Mouse (Mus musculus): ENCODE measurements around the gene Gpr37. TPM values are rescaled to one million over a fixed set of nuclear protein-coding genes. Genes with fewer than 3 reads are reported as not detected.
A peak's percentile ranks its signal among the peaks of the same experiment; 100 is the strongest.

The Gpr37 gene
- 0.49 and 0.61 TPM in 2 replicates for polyA plus RNA-seq (2015; fragmentation: Nextera tagmentation; extraction: Ambion mirVana)

DNA sequence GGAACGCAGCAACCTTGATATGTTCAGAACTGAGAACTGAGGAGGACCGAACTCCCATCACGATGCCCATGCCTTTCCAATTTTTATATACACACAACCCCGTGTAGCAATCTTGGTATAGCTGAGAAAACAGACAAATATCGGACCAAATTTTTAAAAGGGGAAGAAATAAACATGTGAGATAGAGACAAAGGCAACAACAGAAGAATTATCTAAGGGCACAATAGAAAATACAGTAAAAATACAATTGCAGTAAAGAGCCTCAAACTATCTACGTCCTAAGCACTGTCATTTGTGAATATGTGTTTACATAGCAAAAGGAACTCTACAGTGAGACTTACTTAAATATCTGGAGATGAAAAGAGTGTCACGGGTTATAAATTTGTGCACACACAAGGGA, at the start of gene Gpr37:
Gene Gpr37 (minus strand): TSS at position 101 of the 400 bp plus-strand sequence.
- H3K9ac ChIP-seq: peak within 1 kb of the TSS; percentile 44
- H3K4me2 ChIP-seq: peak within 1 kb of the TSS; percentile 98
- no peak for ATAC-seq (ENCODE audit: borderline replicate concordance, extremely low read depth, low FRiP score, low TSS enrichment)
- H3K36me3 ChIP-seq: no peaks in the 10 kb centered on the region
- H3K27ac ChIP-seq: no peak within 1 kb of the TSS
- 26% methylated on average over 7 of the region's 7 CpGs for WGBS
- peaks cover 15% of the 10 kb centered on the region for H3K27me3 ChIP-seq
- peaks cover 21% of the 10 kb centered on the region for H3K4me1 ChIP-seq
- H3K4me3 ChIP-seq: peak within 1 kb of the TSS; percentile 57
- no peaks in the 10 kb centered on the region for H3K9me3 ChIP-seq

DNA sequence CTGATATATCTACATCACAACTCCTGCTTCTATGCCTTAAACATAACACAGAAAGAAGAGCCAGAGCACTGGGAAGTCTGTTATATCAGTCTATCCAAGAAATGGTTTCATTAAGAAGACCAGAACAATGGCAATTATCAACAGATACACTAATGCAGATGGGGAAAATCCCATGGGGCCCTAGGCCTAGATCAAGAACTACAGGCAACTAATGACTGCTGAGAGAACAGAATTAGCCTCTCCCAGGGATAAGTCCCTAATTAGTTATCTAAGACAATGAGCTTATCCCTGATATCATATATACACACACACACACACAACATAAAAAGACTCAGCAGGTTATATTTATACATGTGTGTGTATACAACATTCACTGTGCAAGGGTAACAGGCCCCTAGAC, 46.0 kb upstream of the Gpr37 start:
- Histone ChIP-seq H3K4me2 (no peak overlapping the region), H3K36me3 (no peaks in the 10 kb centered on the region), H3K4me1 (no peaks in the 10 kb centered on the region), H3K4me3 (no peak overlapping the region), H3K27me3 (no peaks in the 10 kb centered on the region), H3K9me3 (no peaks in the 10 kb centered on the region), H3K27ac (no peak overlapping the region), H3K9ac (no peak overlapping the region)
- ATAC-seq (ENCODE audit: borderline replicate concordance, extremely low read depth, low FRiP score, low TSS enrichment): no peak

DNA sequence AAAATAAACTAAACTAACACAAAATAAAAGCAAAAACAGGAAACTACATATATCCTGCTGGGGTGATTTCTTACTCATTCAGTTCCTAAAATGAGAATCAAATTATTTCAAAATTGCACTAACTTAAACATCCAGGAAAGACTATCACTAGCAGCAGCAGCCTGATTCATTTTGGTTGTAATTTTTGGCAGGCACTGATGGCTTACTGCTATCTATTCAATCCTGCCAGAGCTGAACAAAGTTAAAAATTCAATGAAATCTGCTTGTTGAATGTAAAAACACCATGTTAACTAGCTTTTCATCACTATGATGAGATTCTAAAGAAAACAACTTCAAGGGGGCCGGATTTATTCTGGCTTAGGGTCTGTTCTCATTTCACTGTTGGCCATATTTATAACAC, 36.0 kb upstream of the Gpr37 start:
- H3K4me3 ChIP-seq: no peak overlapping the region
- H3K27ac ChIP-seq: no peak overlapping the region
- no peak overlapping the region for H3K4me2 ChIP-seq
- no peaks in the 10 kb centered on the region for H3K36me3 ChIP-seq
- H3K27me3 ChIP-seq: no peaks in the 10 kb centered on the region
- H3K4me1 ChIP-seq: no peaks in the 10 kb centered on the region
- ATAC-seq (ENCODE audit: borderline replicate concordance, extremely low read depth, low FRiP score, low TSS enrichment): no peak
- H3K9me3 ChIP-seq: no peaks in the 10 kb centered on the region
- 83% methylated on average over 1 of the region's 1 CpGs for WGBS
- no peak overlapping the region for H3K9ac ChIP-seq

DNA sequence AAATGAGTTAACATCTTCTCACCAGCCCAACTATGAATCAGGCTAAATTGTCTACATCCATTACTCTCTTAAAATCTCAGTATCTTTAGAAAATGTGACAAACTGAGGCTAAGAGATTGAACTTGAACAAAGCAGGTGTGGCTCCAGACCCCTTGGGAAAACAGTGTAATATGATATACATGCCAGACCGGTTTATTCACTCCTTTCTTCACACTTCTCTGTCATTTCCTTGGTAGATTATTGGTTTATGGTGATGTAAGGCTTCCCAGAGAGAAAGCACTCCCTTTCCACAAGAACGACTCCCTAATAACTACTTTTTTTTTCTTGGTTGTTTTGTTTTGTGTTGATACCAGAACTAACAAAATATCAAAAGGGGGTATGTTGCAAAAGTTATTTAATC, 20.1 kb upstream of the Gpr37 start:
- H3K9me3 ChIP-seq: no peaks in the 10 kb centered on the region
- no peak overlapping the region for H3K4me2 ChIP-seq
- no peak overlapping the region for H3K27ac ChIP-seq
- 16% methylated on average over 2 of the region's 2 CpGs for WGBS
- no peaks in the 10 kb centered on the region for H3K27me3 ChIP-seq
- no peaks in the 10 kb centered on the region for H3K36me3 ChIP-seq
- no peak for ATAC-seq (ENCODE audit: borderline replicate concordance, extremely low read depth, low FRiP score, low TSS enrichment)
- H3K9ac ChIP-seq: no peak overlapping the region
- 0 out of 2 replicates have a peak, but pooled peaks cover 4% of the 10 kb centered on the region for H3K4me1 ChIP-seq
- H3K4me3 ChIP-seq: no peak overlapping the region

DNA sequence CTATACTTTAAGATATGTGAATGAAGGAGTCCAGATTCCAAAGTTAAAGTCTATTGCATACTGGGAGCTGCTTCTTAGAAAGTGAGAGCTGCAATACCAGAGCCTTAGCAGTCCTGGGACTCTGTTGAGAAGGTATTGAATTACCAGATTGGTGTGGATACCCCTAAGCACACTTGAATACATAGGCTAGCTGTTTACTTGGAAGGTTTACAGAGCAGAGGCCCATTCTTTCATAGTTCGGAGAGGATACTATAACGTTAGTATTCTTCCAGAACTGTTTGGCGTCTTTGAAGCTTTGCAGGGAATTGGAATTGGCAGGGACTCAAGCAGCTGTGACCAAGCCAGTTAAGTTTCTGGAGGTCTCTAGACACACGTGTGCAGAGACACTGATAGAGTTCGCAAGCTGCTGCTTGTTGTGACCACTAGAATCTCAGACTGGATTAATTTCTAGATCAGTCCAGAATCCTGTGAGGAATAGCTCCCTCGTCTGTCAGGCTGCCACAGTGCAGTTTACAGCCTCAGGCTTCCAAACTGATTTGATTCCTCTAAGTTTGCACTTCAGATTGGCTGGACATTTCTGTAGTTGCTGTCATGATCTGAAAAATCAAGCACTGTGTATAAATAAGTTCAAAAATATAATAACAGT, 18.8 kb upstream of the Gpr37 start:
- H3K36me3 ChIP-seq: no peaks in the 10 kb centered on the region
- no peak overlapping the region for H3K4me2 ChIP-seq
- H3K9me3 ChIP-seq: no peaks in the 10 kb centered on the region
- H3K27me3 ChIP-seq: no peaks in the 10 kb centered on the region
- WGBS: 21% methylated on average over 6 of the region's 6 CpGs
- no peak overlapping the region for H3K4me3 ChIP-seq
- H3K9ac ChIP-seq: no peak overlapping the region
- H3K27ac ChIP-seq: no peak overlapping the region
- 0 out of 2 replicates have a peak, but pooled peaks cover 4% of the 10 kb centered on the region for H3K4me1 ChIP-seq
- ATAC-seq (ENCODE audit: borderline replicate concordance, extremely low read depth, low FRiP score, low TSS enrichment): peak; percentile 31; the same call in 1 of the 2 replicates

DNA sequence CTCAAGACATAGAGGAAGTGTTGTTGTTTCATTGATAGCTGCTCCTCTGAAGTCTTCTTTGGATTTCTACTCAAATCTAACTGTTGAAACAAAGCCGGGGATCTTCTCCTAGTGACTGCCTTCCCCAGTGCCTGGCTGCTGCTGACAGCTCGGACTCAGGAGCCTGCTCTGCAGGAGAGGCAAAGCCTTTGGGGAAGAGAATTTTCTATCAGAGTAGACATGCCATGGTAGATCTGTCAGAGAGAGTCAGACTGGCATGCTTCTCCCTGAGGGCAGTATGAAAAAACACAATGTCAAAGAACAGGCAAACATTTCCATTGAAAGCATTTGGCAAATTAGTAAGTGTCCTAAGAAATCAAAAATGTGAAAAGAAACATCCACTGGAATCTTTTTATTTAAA, 9.4 kb upstream of the Gpr37 start:
- H3K36me3 ChIP-seq: no peaks in the 10 kb centered on the region
- H3K4me1 ChIP-seq: no peaks in the 10 kb centered on the region
- 28% methylated on average over 2 of the region's 2 CpGs for WGBS
- ATAC-seq (ENCODE audit: borderline replicate concordance, extremely low read depth, low FRiP score, low TSS enrichment): no peak
- no peak overlapping the region for H3K9ac ChIP-seq
- no peaks in the 10 kb centered on the region for H3K9me3 ChIP-seq
- no peaks in the 10 kb centered on the region for H3K27me3 ChIP-seq
- no peak overlapping the region for H3K27ac ChIP-seq
- no peak overlapping the region for H3K4me3 ChIP-seq
- H3K4me2 ChIP-seq: no peak overlapping the region

DNA sequence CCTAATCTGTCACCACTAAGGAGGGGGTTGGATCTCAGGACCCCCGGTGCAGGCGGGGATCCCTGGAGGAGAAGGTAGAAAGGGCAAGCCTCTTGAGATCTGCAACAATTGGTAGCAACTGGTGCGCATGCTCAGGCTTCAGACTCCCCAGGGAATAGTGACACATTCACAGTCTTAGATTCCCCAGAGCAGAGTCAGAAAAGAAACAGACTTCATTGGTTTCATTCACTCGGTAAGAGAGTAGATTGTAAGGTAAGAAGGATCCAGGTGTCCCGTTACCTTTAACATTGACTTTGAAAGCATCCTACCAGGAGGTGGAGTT, 284 bp downstream of the Gpr37 start:
- under 1% methylated on average over 5 of the region's 5 CpGs for WGBS

DNA sequence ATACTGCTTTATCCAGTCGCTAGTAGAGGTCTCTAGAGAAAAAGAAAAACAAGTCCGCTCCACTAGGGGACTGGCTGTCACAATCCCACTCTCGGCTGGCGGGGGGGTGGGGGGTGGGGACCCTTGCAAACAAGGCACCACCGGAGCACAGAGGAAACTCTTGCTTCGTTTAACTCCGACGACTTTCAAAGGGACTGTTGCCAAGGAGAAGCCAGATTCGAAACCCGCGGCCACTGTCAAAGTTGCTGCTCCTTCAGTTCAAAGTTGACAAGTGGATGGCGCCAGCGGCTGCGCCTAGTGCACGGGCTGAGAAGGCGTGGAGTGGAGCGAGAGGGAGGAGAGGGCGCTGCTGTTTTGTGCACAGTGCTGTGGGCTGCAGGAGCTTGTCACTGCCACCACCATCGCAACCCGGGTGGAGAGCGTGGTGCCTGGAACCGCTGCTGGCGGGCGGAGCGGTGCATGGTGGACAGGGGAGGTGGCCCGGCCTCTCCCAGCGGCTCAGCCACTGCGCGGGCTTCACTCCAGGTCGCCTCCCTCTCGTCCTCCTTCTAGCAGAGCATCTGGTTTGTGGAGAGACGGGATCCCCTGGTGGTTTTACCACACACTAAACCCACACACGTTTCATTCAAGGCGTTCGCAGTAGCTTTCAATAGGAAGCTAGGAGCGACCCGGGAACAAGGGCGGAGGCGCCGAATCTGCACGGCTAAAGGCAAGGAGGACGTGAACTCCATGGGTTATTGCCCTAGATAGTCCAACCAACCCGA, 827 bp downstream of the Gpr37 start:
- Histone ChIP-seq H3K4me1 (peaks cover 21% of the 10 kb centered on the region), H3K27ac (no peak overlapping the region), H3K36me3 (no peaks in the 10 kb centered on the region), H3K9me3 (no peaks in the 10 kb centered on the region), H3K4me3 (peak overlapping the region; percentile 57), H3K4me2 (peak overlapping the region; percentile 98), H3K27me3 (peaks cover 15% of the 10 kb centered on the region), H3K9ac (peak overlapping the region; percentile 44)
- ATAC-seq (ENCODE audit: borderline replicate concordance, extremely low read depth, low FRiP score, low TSS enrichment): peak; percentile 74
- WGBS: under 1% methylated on average over 43 of the region's 43 CpGs

More for the DNA sequence above, 284 bp downstream of the Gpr37 start:
- peaks cover 21% of the 10 kb centered on the region for H3K4me1 ChIP-seq
- peaks cover 15% of the 10 kb centered on the region for H3K27me3 ChIP-seq
- H3K9ac ChIP-seq: peak overlapping the region; percentile 44
- peak; percentile 41; the same call in 1 of the 2 replicates for ATAC-seq (ENCODE audit: borderline replicate concordance, extremely low read depth, low FRiP score, low TSS enrichment)
- H3K9me3 ChIP-seq: no peaks in the 10 kb centered on the region
- H3K4me3 ChIP-seq: peak overlapping the region; percentile 57
- H3K27ac ChIP-seq: no peak overlapping the region
- peak overlapping the region; percentile 98 for H3K4me2 ChIP-seq
- no peaks in the 10 kb centered on the region for H3K36me3 ChIP-seq

DNA sequence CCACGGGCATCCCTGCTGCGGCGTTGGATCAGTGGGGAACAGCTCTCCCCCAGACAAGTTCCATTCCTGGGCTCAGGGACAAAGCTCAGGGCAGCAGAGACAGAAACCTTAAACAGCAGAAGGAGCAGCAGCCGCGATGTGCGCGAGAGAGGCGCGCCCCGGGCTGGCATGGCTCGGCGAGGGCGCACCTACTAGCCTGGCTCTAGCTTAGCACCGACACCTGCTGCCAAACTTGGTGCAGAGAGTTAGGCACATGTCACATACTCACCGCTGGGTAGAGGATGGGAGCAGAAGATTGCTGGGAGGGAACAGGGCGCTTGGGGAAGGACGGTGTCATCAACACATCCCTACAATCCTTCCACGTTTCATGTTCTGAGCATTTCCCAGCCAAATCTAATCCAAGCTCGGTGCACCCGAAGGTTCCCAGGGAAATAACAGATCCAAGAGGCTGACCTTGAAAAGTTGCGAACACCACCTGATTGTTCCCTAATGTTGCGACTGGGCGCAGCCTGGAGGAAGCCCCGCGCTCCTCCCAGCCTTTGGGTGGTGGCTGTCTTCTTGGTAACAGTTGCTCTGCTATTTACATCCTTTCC, 1.5 kb downstream of the Gpr37 start:
- under 1% methylated on average over 25 of the region's 25 CpGs for WGBS
- peak overlapping the region; percentile 98 for H3K4me2 ChIP-seq
- ATAC-seq (ENCODE audit: borderline replicate concordance, extremely low read depth, low FRiP score, low TSS enrichment): 0 out of 2 replicates have a peak, but pooled peaks have one; percentile 12

DNA sequence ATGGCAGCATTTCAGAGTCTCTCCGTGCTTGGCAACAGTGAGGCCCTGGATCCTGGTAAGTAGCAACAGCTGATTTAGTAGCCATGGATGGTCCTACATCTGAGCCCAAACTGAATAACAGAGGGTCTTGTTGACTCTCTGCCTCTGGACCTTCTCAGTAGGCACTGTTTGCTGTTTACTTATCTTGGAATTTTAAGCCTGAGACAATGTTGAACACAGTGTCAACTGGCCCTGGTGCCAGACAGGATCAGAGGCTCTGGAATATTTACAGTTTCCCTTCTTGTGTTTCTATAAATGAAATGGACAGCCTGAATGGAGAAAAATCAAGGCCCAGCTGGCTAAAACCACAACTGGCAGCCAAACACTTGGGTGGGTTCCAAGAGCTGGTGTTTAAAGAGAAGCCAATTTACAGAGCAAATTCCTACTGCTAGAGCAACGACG, 3.7 kb downstream of the Gpr37 start:
- WGBS: 14% methylated on average over 3 of the region's 3 CpGs
- Histone ChIP-seq H3K4me2 (no peak overlapping the region), H3K27ac (no peak overlapping the region), H3K4me1 (peaks cover 21% of the 10 kb centered on the region), H3K9me3 (no peaks in the 10 kb centered on the region), H3K27me3 (peaks cover 15% of the 10 kb centered on the region), H3K4me3 (no peak overlapping the region), H3K9ac (no peak overlapping the region), H3K36me3 (no peaks in the 10 kb centered on the region)
- ATAC-seq (ENCODE audit: borderline replicate concordance, extremely low read depth, low FRiP score, low TSS enrichment): peak; percentile 54; the same call in 1 of the 2 replicates

More for the DNA sequence above, 1.5 kb downstream of the Gpr37 start:
- peak overlapping the region; percentile 57 for H3K4me3 ChIP-seq
- H3K27ac ChIP-seq: no peak overlapping the region
- peaks cover 21% of the 10 kb centered on the region for H3K4me1 ChIP-seq
- H3K27me3 ChIP-seq: peaks cover 15% of the 10 kb centered on the region
- peak overlapping the region; percentile 44; the same call in 1 of the 2 replicates for H3K9ac ChIP-seq
- no peaks in the 10 kb centered on the region for H3K36me3 ChIP-seq
- H3K9me3 ChIP-seq: no peaks in the 10 kb centered on the region

DNA sequence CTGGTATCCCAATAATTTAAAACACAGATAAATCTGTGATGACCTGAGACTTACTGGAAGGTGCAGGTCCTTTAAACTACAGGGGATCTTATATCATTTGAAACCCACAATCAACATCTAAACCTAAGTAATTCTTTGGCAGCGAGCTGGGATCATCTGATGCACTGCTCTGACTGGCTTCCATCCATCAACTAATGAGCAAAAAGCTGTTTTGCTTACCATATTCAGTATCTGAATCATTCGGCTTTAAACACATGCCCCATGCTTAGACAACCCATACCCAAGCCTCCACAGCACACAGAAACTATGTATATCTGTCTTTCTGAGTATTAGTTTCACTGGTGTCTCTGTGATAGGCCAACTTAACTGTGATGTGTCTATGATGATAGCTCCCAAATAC, 6.1 kb downstream of the Gpr37 start:
- H3K9me3 ChIP-seq: no peaks in the 10 kb centered on the region
- peaks cover 15% of the 10 kb centered on the region for H3K27me3 ChIP-seq
- 78% methylated on average over 2 of the region's 2 CpGs for WGBS
- no peak overlapping the region for H3K27ac ChIP-seq
- H3K4me2 ChIP-seq: no peak overlapping the region
- no peak overlapping the region for H3K4me3 ChIP-seq
- H3K36me3 ChIP-seq: no peaks in the 10 kb centered on the region
- H3K4me1 ChIP-seq: peaks cover 17% of the 10 kb centered on the region
- ATAC-seq (ENCODE audit: borderline replicate concordance, extremely low read depth, low FRiP score, low TSS enrichment): no peak
- no peak overlapping the region for H3K9ac ChIP-seq

DNA sequence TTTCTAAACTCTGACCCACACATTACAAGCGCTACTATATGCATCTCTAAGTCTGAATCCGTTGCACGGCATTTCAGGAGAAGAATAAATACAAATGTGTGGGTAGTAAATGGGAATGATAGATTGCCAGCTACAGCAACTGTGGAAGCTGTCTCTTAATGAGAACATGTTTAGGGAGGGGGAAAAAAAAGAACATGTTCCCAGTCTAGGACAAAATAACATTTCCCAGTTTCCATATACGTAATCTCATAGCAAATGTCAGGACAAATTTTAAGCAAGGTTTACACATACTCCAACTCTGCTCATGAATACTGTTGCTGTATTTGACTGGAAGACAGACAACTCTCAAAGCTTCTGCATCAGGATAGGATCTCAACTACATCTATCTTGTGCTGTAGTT, 15.4 kb downstream of the Gpr37 start:
- Histone ChIP-seq H3K9ac (no peak overlapping the region), H3K4me3 (no peak overlapping the region), H3K9me3 (no peaks in the 10 kb centered on the region), H3K4me2 (no peak overlapping the region), H3K27me3 (no peaks in the 10 kb centered on the region), H3K36me3 (no peaks in the 10 kb centered on the region), H3K27ac (no peak overlapping the region), H3K4me1 (no peaks in the 10 kb centered on the region)
- ATAC-seq (ENCODE audit: borderline replicate concordance, extremely low read depth, low FRiP score, low TSS enrichment): no peak
- WGBS: 82% methylated on average over 4 of the region's 4 CpGs
